ENCODE assay signal across 8 mouse cellular contexts in genomic region chr4:46304071-46304470, GRCm38 (mm10). TPM values are rescaled to one million over a fixed set of nuclear protein-coding genes. Genes with fewer than 3 reads are reported as not detected.
DNase-seq lines count a peak whose midpoint lies in the region; ATAC-seq lines count a peak whose summit lies in the region.
"Had no signal": no experiment of that assay in that cellular context is flagged by ENCODE, and none has a peak within 500 bp of the region (broad histone marks: within the 10 kb centered on the region; RNA-seq: fewer than 3 reads in every experiment).

No protein-coding gene starts in this region.

- peak overlapping the region; percentile 69 for H3K4me2 ChIP-seq in forebrain, embryonic 15.5 days (replicated peaks)

- no peaks in the 10 kb centered on the region for H3K36me3 ChIP-seq in forebrain, embryonic 15.5 days
- no peaks in the 10 kb centered on the region for H3K36me3 ChIP-seq in hindbrain, embryonic 10.5 days

- 3% methylated on average over 8 of the region's 8 CpGs for WGBS in forebrain, embryonic 15.5 days
- WGBS in hindbrain, embryonic 10.5 days: 7% methylated on average over 8 of the region's 8 CpGs

- ATAC-seq in forebrain, embryonic 15.5 days (replicated peaks): no peak

- peaks cover 19% of the 10 kb centered on the region for H3K4me1 ChIP-seq in forebrain, embryonic 15.5 days
- peaks cover 12% of the 10 kb centered on the region for H3K4me1 ChIP-seq in hindbrain, embryonic 10.5 days (replicated peaks)

- no peaks in the 10 kb centered on the region for H3K27me3 ChIP-seq in forebrain, embryonic 15.5 days
- H3K27me3 ChIP-seq in hindbrain, embryonic 10.5 days (ENCODE audit: insufficient read depth, poor library complexity, severe bottlenecking): peaks cover 51% of the 10 kb centered on the region

- peak overlapping the region; percentile 33 for H3K9ac ChIP-seq in forebrain, embryonic 15.5 days (replicated peaks)

- peak overlapping the region; percentile 65 for H3K4me3 ChIP-seq in forebrain, embryonic 15.5 days
- H3K4me3 ChIP-seq in hindbrain, embryonic 10.5 days: peak overlapping the region; percentile 87

- no peaks in the 10 kb centered on the region for H3K9me3 ChIP-seq in forebrain, embryonic 15.5 days
- no peaks in the 10 kb centered on the region for H3K9me3 ChIP-seq in hindbrain, embryonic 10.5 days

- no peak overlapping the region for H3K27ac ChIP-seq in forebrain, embryonic 15.5 days (replicated peaks)
- peak overlapping the region; percentile 35; the same call in 1 of the 2 replicates for H3K27ac ChIP-seq in hindbrain, embryonic 10.5 days

- peak; percentile 89 for DNase-seq in NIH3T3 (ENCODE audit: low read depth)
- peak; percentile 70 for DNase-seq in cerebellum, adult 11 months
- DNase-seq in hindbrain, embryonic 10.5 days (ENCODE audit: low spot score): peak; percentile 17
- DNase-seq in layer of hippocampus, postnatal 10 days (ENCODE audit: low spot score in 2 of 2): peak; percentile 18 to 23
- DNase-seq in lung, postnatal 4 days: peak; percentile 62 to 78
- DNase-seq in right cerebral cortex, postnatal 36 days (ENCODE audit: low spot score in 2 of 2): peak; percentile 1 to 2

RNA-seq across cellular contexts. Expression of gene Foxe1, which starts 39.3 kb away (rescaled TPM):
- polyA plus RNA-seq in forebrain, embryonic 15.5 days (2015; fragmentation: Nextera tagmentation; extraction: Ambion mirVana): not detected in 2 replicates
- 0.27 and 0.60 TPM in 2 replicates for polyA plus RNA-seq in hindbrain, embryonic 10.5 days (2016; fragmentation: Nextera tagmentation; extraction: Ambion mirVana)
- not detected for total RNA-seq in layer of hippocampus, postnatal 10 days (2021)
- total RNA-seq: gastrocnemius, postnatal 4 days had no signal

Comparison
In these comparisons a context has a peak if more than half of its experiments do, and no peak if none do; other contexts are left out.
1. DNase-seq: peak in every context shown above with its lines; median percentile 89 in NIH3T3; 70 in cerebellum, adult 11 months; 70 in lung, postnatal 4 days; 20 in layer of hippocampus, postnatal 10 days; 17 in hindbrain, embryonic 10.5 days; 2 in right cerebral cortex, postnatal 36 days.